Mouse (Mus musculus) small intestine, adult 2 months (tissue): ENCODE measurements around the gene Cntln. TPM values are rescaled to one million over a fixed set of nuclear protein-coding genes. Genes with fewer than 3 reads are reported as not detected.

Source experiments
- H3K27ac ChIP-seq: fragments of 200-500 bp; 2 replicates; pipeline ENCODE4 v1.5.1; 2012; ENCODE audit warnings: low read depth, low read length, control low read depth, inconsistent platforms; ENCODE audit not compliant: insufficient read depth
- H3K27me3 ChIP-seq: fragments of 200-500 bp; 2 replicates; pipeline ENCODE4 v1.6.1; 2012; ENCODE audit warnings: mild to moderate bottlenecking, moderate library complexity, low read length, inconsistent platforms; ENCODE audit not compliant: control insufficient read depth, insufficient read depth
- H3K36me3 ChIP-seq: fragments of 200-500 bp; 2 replicates; pipeline ENCODE4 v1.6.1; 2012; ENCODE audit warnings: mild to moderate bottlenecking, low read length, control low read depth, inconsistent platforms; ENCODE audit not compliant: control insufficient read depth, insufficient read depth
- H3K4me1 ChIP-seq: fragments of 200-500 bp; 2 replicates; pipeline ENCODE4 v1.6.1; 2012; ENCODE audit warnings: low read length, inconsistent platforms, mixed read lengths; ENCODE audit not compliant: control insufficient read depth, insufficient read depth, insufficient read length
- H3K4me3 ChIP-seq: fragments of 200-500 bp; 2 replicates; pipeline ENCODE4 v1.5.1; 2012; ENCODE audit warnings: low read depth, mild to moderate bottlenecking, control low read depth, inconsistent platforms, low read length, moderate library complexity
- CTCF ChIP-seq: fragments of 200-500 bp; IDR thresholded peaks from 2 replicates; pipeline ENCODE4 v1.5.1; 2012; ENCODE audit warnings: low read depth, mild to moderate bottlenecking, control low read depth, inconsistent platforms, low read length, moderate library complexity, mixed read lengths; ENCODE audit not compliant: insufficient replicate concordance, insufficient read length; ENCODE audit errors: extremely low read depth
- POLR2A ChIP-seq: fragments of 200-500 bp; IDR thresholded peaks from 2 replicates; pipeline ENCODE4 v1.6.1; 2012; ENCODE audit warnings: low read depth, mild to moderate bottlenecking, control low read depth, inconsistent platforms, low read length, moderate library complexity
- WGBS: fragments of 180-500 bp; shearing (Covaris S2); methylation state at CpG from one replicate; pipeline ENCODE4 v1.1.7; 2018; 5-methylcytosine and 5-hydroxymethylcytosine counted together
- polyA plus RNA-seq: library from polyadenylated mRNA; depleted of rRNA; stranded (reverse); fragments of >200 nt; gene quantifications from 2 replicates; pipeline ENCODE4 v1.2.3, GENCODE M21; 2012; rRNA removed

The Cntln gene
- 0.28 and 0.42 TPM in 2 replicates for polyA plus RNA-seq

- TF ChIP-seq POLR2A (no peak), CTCF (no peak)
Measured at GRCm38 (mm10) chr4:84884111-84884538, at the start of gene Cntln. Cntln (plus strand) TSS chr4:84884309.

DNA sequence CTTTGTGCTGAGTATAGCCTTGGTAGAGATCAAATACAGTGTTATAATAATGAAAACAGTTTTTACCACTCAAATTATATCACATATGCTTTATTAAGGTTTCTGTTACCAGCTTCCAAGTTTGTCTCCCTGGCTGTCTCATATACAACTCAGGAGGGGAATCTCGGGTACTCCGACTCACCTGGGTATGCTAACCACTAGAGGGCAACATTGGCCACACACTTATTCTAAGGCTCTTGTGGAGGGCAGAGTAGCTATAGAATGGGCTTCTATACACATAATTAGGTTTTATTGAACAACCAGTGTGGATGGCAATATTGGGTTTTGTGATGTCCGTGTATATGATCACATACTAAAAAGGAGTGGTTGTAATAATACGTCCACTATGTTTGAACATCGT lies 47.1 kb upstream of the Cntln start:
- TF ChIP-seq POLR2A (no peak), CTCF (no peak)
- WGBS, result 41% methylated on average over 5 of the region's 5 CpGs
- Histone ChIP-seq H3K27me3 (no peaks in the 10 kb centered on the region), H3K27ac (no peak overlapping the region), H3K4me1 (no peaks in the 10 kb centered on the region), H3K4me3 (no peak overlapping the region), H3K36me3 (no peaks in the 10 kb centered on the region)

More at GRCm38 (mm10) chr4:84884111-84884538, at the start of gene Cntln:
- H3K27ac ChIP-seq, result peak within 1 kb of the TSS; percentile 43
- WGBS, result 6% methylated on average over 50 of the region's 50 CpGs
- peaks cover 2% of the 10 kb centered on the region; the same call in 1 of the 2 replicates for H3K4me1 ChIP-seq
- H3K27me3 ChIP-seq, result peaks cover 3% of the 10 kb centered on the region; the same call in 1 of the 2 replicates
- no peaks in the 10 kb centered on the region for H3K36me3 ChIP-seq
- H3K4me3 ChIP-seq, result peak within 1 kb of the TSS; percentile 99

DNA sequence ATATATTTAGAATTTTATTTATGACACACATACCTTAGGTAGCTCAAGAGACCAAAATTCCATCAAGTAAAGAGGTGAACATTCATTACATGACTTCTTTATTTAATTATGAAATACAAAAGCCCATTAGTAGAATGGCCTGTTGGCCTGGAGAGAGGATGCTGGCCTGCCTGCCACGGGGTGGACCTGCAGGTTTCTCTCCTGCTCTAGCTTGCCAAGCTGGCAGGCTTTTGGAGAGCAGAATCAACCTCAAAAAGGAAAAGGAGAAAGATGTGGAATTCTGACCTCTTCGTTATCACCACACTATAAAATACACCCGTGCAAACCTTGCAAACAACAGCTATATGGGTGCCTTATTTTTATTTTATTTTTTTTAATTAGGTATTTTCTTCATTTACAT lies 45.6 kb upstream of the Cntln start:
- Histone ChIP-seq H3K4me1 (no peaks in the 10 kb centered on the region), H3K27ac (no peak overlapping the region), H3K27me3 (no peaks in the 10 kb centered on the region), H3K4me3 (no peak overlapping the region), H3K36me3 (no peaks in the 10 kb centered on the region)
- TF ChIP-seq POLR2A (no peak), CTCF (no peak)
- 66% methylated on average over 3 of the region's 3 CpGs for WGBS

DNA sequence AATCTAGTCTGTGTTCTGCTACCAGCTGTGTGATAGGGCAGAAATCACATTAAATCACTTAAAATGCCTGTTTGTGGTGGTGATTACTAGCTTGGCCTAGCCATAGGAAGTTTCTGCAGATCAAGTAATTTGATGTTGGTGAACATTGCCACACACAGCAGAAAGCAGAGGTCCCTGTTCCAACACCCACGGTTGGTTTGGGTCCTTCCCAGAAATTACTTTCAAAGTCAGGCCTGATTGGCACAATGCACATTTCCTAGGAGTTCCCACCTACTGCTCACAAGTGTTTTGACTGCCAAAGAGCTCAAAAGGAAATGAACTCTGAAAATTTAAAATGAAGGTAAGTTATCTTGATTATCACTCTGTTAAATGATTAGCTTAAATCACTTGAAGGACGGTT lies 44.6 kb upstream of the Cntln start:
- WGBS, result 60% methylated on average over 2 of the region's 2 CpGs
- TF ChIP-seq POLR2A (no peak), CTCF (no peak)

DNA sequence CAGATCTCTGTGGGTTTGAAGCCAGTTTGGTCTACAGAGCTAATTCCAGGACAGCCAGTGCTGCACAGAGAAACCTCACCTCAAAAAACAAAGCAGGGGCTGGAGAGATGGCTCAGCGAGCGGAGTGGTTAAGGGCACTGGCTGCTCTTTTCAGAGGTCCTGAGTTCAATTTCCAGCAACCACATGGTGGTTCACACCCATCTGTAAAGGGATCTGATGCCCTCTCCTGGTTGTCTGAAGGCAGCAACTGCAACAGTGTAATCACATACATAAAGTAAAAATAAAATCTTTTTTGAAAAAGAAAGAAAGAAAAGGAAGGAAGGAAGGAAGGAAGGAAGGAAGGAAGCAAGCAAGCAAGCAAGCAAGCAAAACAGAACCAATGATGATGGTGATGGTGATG lies 26.5 kb upstream of the Cntln start:
- WGBS, result 58% methylated on average over 2 of the region's 2 CpGs
- Histone ChIP-seq H3K36me3 (no peaks in the 10 kb centered on the region), H3K4me1 (no peaks in the 10 kb centered on the region), H3K4me3 (no peak overlapping the region), H3K27ac (no peak overlapping the region), H3K27me3 (no peaks in the 10 kb centered on the region)
- TF ChIP-seq CTCF (no peak), POLR2A (no peak)

More for the DNA sequence above, 44.6 kb upstream of the Cntln start:
- H3K4me1 ChIP-seq, result no peaks in the 10 kb centered on the region
- H3K27me3 ChIP-seq, result no peaks in the 10 kb centered on the region
- no peak overlapping the region for H3K4me3 ChIP-seq
- H3K27ac ChIP-seq, result no peak overlapping the region
- no peaks in the 10 kb centered on the region for H3K36me3 ChIP-seq

DNA sequence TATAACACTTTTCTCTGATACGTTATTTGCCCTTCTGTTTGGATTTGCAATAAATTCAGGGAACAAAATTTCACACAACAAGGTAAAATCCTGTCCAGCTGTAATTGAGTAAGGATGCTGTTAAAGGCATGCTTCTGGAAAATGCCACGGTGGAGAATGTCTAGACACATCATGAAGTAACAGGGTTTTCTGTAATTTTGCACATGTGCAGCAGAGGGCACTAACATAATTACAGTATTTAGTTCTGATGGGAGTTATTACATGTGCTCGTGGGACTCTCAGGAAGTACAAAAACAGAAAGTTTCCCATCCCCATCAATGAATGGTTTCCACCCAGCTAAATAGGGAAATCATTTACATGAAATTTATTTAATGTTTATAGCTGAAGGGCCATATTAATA lies 7.8 kb upstream of the Cntln start:
- WGBS, result 11% methylated on average over 3 of the region's 3 CpGs
- TF ChIP-seq CTCF (no peak), POLR2A (no peak)
- no peak overlapping the region for H3K27ac ChIP-seq
- no peaks in the 10 kb centered on the region for H3K4me1 ChIP-seq
- no peak overlapping the region for H3K4me3 ChIP-seq
- H3K27me3 ChIP-seq, result no peaks in the 10 kb centered on the region
- H3K36me3 ChIP-seq, result no peaks in the 10 kb centered on the region

- H3K27ac ChIP-seq, result peak overlapping the region; percentile 36; the same call in 1 of the 2 replicates
- peak overlapping the region; percentile 99 for H3K4me3 ChIP-seq
- peaks cover 3% of the 10 kb centered on the region; the same call in 1 of the 2 replicates for H3K27me3 ChIP-seq
- H3K36me3 ChIP-seq, result no peaks in the 10 kb centered on the region
- TF ChIP-seq CTCF (no peak), POLR2A (no peak)
- 80% methylated on average over 12 of the region's 12 CpGs for WGBS
- H3K4me1 ChIP-seq, result peaks cover 2% of the 10 kb centered on the region; the same call in 1 of the 2 replicates
Measured at GRCm38 (mm10) chr4:84883646-84884045, 463 bp upstream of the Cntln start.
